Mouse (Mus musculus) neutrophil, adult 83 days (primary cell): Measurements from ENCODE around the gene Clcnka. TPM values are rescaled to one million over a fixed set of nuclear protein-coding genes. Genes with fewer than 3 reads are reported as not detected.

ENCODE experiments used
- total RNA-seq, 2 experiments: library from RNA; stranded (reverse); gene quantifications; one replicate each; pipeline ENCODE4 v1.2.4; 2023

Gene Clcnka
- not detected for total RNA-seq

DNA sequence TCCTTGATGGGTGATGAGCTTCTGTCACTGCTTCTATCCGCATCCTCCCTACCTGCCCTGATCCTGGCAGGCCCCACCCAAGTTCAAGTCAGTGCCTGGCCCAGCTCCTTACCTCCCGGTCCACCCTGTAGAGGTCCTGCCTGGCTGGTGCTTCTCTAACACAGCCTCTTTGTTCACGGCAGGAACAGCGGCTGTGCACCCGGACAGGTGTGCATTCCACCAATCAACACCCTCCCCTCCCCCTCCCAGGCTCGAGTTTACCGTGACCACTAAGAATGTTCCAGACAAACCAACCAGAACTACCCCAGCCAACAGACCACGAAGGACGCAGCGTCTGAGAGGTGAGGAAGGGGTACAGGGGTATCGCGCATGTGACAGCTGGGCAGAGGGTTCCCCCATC is at the start of gene Clcnka:
Gene Clcnka, minus strand, starts transcription at position 180 of the 400 bp plus-strand sequence.

DNA sequence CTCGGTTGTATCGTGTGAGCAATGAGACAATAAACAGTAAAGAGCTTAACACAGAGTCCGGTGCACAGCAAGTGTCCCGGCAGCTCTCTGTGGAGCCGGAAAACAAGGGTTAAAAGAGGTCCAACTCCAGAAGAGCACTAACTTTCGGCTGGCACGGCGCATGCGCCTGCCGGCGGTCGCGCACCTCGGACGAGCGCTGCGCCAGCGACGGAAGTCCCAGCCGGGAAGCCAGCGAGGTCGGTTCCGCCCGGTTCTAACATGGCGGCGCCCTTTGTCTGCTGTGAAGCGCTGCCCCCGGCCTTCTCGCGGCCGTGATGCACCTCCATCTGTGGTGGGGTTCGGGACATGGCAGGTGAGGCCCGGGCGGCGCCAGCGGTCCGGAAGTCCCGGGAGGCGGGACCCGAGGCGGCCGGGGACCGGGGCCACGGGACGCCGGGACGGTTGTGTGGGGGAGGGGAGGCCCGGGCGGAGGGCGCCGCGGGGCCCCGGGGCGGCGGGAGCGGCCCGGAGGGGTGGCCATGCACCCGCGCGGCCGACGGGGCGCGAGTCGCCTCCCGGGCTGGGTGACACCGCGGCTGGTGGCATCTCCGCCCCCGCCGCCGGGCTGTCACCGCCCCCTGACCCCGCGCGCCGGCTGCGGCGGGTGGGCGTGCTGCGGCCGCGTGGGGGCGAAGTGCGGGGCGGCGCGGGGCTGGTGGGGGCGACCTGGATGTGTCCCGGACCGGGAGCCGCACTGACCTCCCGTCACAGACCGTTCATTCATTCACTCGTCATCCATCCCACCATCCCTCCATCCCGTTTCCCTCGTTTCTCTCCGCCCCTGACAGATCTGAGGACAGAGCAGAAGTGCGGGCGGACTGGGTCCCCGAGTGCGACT is 46.2 kb upstream of the Clcnka start, which contains the start of gene Zbtb17:
Gene Zbtb17, plus strand, starts transcription at position 204 of the 877 bp plus-strand sequence.

DNA sequence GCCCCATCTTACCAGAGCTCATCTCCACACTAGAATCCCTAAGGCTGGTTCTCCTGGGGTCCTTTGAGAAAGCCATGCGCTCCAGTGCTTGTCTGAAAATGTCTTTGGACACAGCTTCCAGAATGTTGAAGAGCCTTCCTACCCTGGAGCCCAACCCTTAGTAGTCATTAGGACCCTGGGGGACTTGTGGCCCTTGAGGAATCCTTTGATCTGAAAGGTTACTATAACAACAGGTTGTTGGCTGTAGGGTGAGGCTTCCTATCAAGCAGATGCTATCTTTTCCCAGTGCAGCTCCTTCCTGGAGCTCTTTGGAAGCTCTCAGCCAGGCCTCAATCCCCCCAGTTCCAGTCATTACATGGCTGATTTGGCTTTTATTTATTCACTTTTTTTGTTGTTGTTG is 37.5 kb upstream of the Clcnka start, which contains the start of gene Srarp:
Gene Srarp, minus strand, starts transcription at position 132 of the 400 bp plus-strand sequence.

DNA sequence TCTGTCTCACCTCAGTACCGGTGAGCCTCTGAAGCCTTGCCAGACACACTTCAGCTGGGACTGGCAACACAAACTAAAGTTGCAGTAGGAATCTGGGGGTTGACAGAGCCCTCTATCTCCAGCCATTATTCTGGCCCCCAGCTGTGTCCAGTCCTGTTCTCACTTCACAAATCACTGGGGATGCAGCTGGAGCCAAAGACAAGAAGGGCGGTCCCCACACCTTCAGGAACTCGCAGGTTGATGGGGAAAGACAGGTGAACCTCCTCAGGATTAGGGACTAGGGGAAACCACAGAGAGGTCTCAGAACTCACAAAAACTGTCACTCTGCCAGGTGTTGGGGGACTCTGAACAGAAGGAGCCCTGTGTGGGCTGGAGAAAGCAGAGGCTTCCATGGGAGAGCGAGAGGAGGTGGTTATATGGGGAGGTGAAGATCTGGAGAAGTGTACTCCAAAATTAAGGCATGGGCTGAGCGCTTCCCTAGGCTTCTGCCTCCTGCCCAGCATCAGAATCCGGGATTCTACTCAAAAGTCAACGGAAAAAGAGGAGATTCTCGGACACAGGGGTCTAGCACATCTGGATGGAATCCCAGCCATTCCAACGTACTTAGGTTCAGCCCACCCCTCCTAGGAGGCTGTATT is 21.8 kb upstream of the Clcnka start, which contains the start of gene Hspb7:
Gene Hspb7, plus strand, starts transcription at position 588 of the 638 bp plus-strand sequence.

DNA sequence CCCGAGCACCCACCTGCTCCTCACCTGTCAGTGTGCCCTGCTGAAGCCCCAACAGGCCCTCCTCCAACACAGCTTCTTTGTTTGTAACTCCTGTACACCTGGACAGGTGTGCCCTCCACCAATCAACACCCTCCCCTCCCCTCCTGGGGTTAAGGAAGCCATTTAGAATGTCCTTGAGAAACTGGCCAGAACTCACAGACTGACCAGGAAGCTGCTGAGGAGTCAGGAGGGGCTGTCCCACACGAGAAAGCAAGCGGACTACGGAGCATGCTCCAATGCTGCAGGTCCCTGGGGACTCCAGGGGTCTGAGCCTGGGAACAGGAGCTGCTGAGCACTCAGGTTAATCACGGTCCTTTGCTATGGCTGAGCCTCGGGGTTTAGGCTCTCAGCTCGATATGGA is 17.4 kb upstream of the Clcnka start, which contains the start of gene Clcnkb:
Gene Clcnkb, minus strand, starts transcription at position 91 of the 400 bp plus-strand sequence.

DNA sequence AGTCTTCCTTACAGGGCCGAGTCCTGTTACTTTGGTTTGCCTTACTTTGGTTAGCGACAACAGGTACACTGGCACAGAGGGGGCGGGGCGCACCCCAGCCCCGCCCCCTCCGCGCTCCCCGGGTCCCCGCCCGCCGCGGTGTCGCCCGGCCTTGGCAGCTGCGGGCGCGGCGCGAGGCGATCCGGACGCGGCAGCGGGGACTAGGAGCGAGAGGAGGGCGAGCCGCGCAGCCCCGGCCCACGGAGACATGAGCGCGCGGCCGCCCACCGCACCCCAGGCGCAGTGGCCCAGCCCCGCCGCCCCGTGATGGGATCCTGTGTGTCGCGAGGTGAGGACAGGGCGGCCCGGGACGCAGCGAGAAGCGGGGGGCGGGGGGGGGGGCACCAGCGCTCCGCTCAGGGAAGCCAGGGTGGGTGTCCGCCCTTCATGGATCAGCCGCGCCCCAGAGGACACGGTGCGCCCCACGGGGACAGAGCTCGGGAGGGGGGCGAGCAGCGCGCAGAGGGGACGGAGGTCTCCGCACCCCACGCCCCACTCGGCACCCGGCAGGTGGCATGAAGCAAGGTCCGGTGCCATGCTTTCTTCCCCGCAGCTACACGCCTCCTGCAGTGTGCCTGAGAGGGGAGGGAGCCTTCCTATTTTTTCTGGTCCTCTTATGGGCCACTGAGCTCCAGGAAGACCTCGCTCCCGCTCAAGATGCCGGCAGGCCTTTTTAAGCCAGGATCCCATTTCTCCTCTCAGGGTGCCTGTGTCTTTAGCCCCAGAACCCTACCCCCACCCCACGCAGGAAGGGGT is 30.3 kb downstream of the Clcnka start, which contains the start of gene Fam131c:
Gene Fam131c, plus strand, starts transcription at position 224 of the 795 bp plus-strand sequence.

Other genes starting within 250 kb of the Clcnka start
- 1 to 10 TPM; 1.4 to 3.7 TPM for gene Rsg1, start 184.8 kb downstream of the Clcnka start, total RNA-seq
- gene Arhgef19, start 159.2 kb downstream of the Clcnka start, total RNA-seq: not detected
- 1 to 10 TPM in 1 of 2 experiments, under 1 TPM in 1; 0.99 to 1.4 TPM for gene Epha2, start 97.5 kb downstream of the Clcnka start, total RNA-seq
- not detected for gene Fam131c, start 30.5 kb downstream of the Clcnka start, total RNA-seq
- not detected for gene Clcnkb, start 17.3 kb upstream of the Clcnka start, total RNA-seq
- under 1 TPM in 1 of 2 experiments, not detected in 1; 0.46 TPM for gene Hspb7, start 22.1 kb upstream of the Clcnka start, total RNA-seq
- not detected for gene Srarp, start 37.4 kb upstream of the Clcnka start, total RNA-seq
- gene Zbtb17, start 45.9 kb upstream of the Clcnka start, total RNA-seq: 10 to 100 TPM; 18.5 to 24.3 TPM
- 10 to 100 TPM; 82.0 to 96.2 TPM for gene Spen, start 139.9 kb upstream of the Clcnka start, total RNA-seq
- gene Fblim1, start 207.4 kb upstream of the Clcnka start, total RNA-seq: under 1 TPM in 1 of 2 experiments, not detected in 1; 0.42 TPM
- gene Tmem82, start 219.9 kb upstream of the Clcnka start, total RNA-seq: not detected
- gene Slc25a34, start 225.1 kb upstream of the Clcnka start, total RNA-seq: not detected